Comparison of ENCODE assay signal across 14 mouse cellular contexts in genomic region chr12:110020541-110021470, GRCm38 (mm10).
A peak's percentile ranks its signal among the peaks of the same experiment; 100 is the strongest.
DNase-seq lines count a peak whose midpoint lies in the region; ATAC-seq and TF ChIP-seq lines count a peak whose summit lies in the region.
"Had no signal": no experiment of that assay in that cellular context is flagged by ENCODE, and none has a peak within 500 bp of the region (broad histone marks: within the 10 kb centered on the region; RNA-seq: fewer than 3 reads in every experiment).

No protein-coding gene starts in this region.

- H3K9ac ChIP-seq in liver, embryonic 12.5 days: no peak overlapping the region
- no peak overlapping the region for H3K9ac ChIP-seq in liver, embryonic 14.5 days (replicated peaks)
- H3K9ac ChIP-seq in heart, embryonic 12.5 days: no peak overlapping the region

- ATAC-seq in liver, embryonic 12.5 days: no peak
- no peak for ATAC-seq in liver, embryonic 14.5 days (ENCODE audit: insufficient read depth)
- no peak for ATAC-seq in heart, embryonic 12.5 days (ENCODE audit: insufficient number of reproducible peaks, low FRiP score)
- no peak for ATAC-seq in cerebellum, adult (ENCODE audit: insufficient number of reproducible peaks, low FRiP score, low TSS enrichment)
- ATAC-seq: intestine, postnatal 0 days had no signal

- H3K27me3 ChIP-seq in liver, embryonic 12.5 days (replicated peaks): no peaks in the 10 kb centered on the region
- no peaks in the 10 kb centered on the region for H3K27me3 ChIP-seq in liver, embryonic 14.5 days (ENCODE audit: control insufficient read depth, insufficient read depth, low read length)
- H3K27me3 ChIP-seq in myocyte (ENCODE audit: control insufficient read depth, insufficient read depth, insufficient read length): no peaks in the 10 kb centered on the region
- H3K27me3 ChIP-seq in heart, embryonic 12.5 days (replicated peaks): 0 out of 2 replicates have a peak, but pooled peaks cover 9% of the 10 kb centered on the region

- H3K36me3 ChIP-seq in liver, embryonic 12.5 days: no peaks in the 10 kb centered on the region
- no peaks in the 10 kb centered on the region for H3K36me3 ChIP-seq in liver, embryonic 14.5 days (replicated peaks; ENCODE audit: control insufficient read depth, insufficient read depth, low read depth)
- no peaks in the 10 kb centered on the region for H3K36me3 ChIP-seq in myocyte (ENCODE audit: control insufficient read depth, insufficient read depth)
- no peaks in the 10 kb centered on the region for H3K36me3 ChIP-seq in heart, embryonic 12.5 days
- H3K36me3 ChIP-seq: midbrain, embryonic 10.5 days had no signal

- H3K27ac ChIP-seq in liver, embryonic 12.5 days: peak overlapping the region; percentile 54
- no peak overlapping the region for H3K27ac ChIP-seq in liver, embryonic 14.5 days
- H3K27ac ChIP-seq in heart, embryonic 12.5 days (ENCODE audit: poor library complexity, severe bottlenecking): no peak overlapping the region
- H3K27ac ChIP-seq: midbrain, embryonic 10.5 days; stomach, postnatal 0 days had no signal

- no peak for TF ChIP-seq POLR2A in myocyte (IDR thresholded peaks at IDR 0.05; ENCODE audit: insufficient read length, low read depth)

- no peak overlapping the region for H3ac ChIP-seq in myocyte (ENCODE audit: control insufficient read depth, insufficient read length)

- H3K79me2 ChIP-seq in myocyte (ENCODE audit: control insufficient read depth, insufficient read depth): no peaks in the 10 kb centered on the region

- no peak for TF ChIP-seq CTCF in liver, embryonic 14.5 days (IDR thresholded peaks at IDR 0.05; ENCODE audit: low read depth)

- WGBS in liver, embryonic 12.5 days (ENCODE audit: insufficient replicate concordance): 61% methylated on average over 19 of the region's 19 CpGs
- 52% methylated on average over 19 of the region's 19 CpGs for WGBS in liver, embryonic 14.5 days (ENCODE audit: insufficient replicate concordance)
- 50% methylated on average over 19 of the region's 19 CpGs for WGBS in heart, embryonic 12.5 days

- no peak overlapping the region for H3K4me2 ChIP-seq in liver, embryonic 12.5 days
- H3K4me2 ChIP-seq in liver, embryonic 14.5 days (ENCODE audit: low read depth): peak overlapping the region; percentile 29
- peak overlapping the region; percentile 15 for H3K4me2 ChIP-seq in myocyte (ENCODE audit: low read depth)
- no peak overlapping the region for H3K4me2 ChIP-seq in heart, embryonic 12.5 days

- no peak overlapping the region for H3K4me3 ChIP-seq in liver, embryonic 12.5 days
- no peak overlapping the region for H3K4me3 ChIP-seq in liver, embryonic 14.5 days (ENCODE audit: insufficient read depth in 1 of 2, low read depth in 2 of 2, low read length in 2 of 2)
- H3K4me3 ChIP-seq in myocyte: no peak overlapping the region
- H3K4me3 ChIP-seq in heart, embryonic 12.5 days: no peak overlapping the region
- H3K4me3 ChIP-seq: midbrain, embryonic 10.5 days had no signal

- H3K9me3 ChIP-seq in liver, embryonic 12.5 days (replicated peaks): no peaks in the 10 kb centered on the region
- H3K9me3 ChIP-seq in liver, embryonic 14.5 days (ENCODE audit: control insufficient read depth, low read length): no peaks in the 10 kb centered on the region
- H3K9me3 ChIP-seq in heart, embryonic 12.5 days (replicated peaks): no peaks in the 10 kb centered on the region
- H3K9me3 ChIP-seq: midbrain, embryonic 10.5 days had no signal

- no peak for DNase-seq in liver
- peak; percentile 14 to 36 for DNase-seq in gastrocnemius, adult 8-10 months (ENCODE audit: low spot score in 2 of 2)
- no peak for DNase-seq in liver, embryonic 14.5 days (ENCODE audit: low read depth in 3 of 3, low spot score in 3 of 3)
- DNase-seq in right cerebral cortex, postnatal 4 days: no peak
- DNase-seq: cerebellum, postnatal 36 days; heart, postnatal 4 days; right cerebral cortex, postnatal 25 days had no signal

- no peaks in the 10 kb centered on the region for H3K4me1 ChIP-seq in liver, embryonic 12.5 days
- H3K4me1 ChIP-seq in liver, embryonic 14.5 days (replicated peaks; ENCODE audit: control insufficient read depth in 2 of 2, insufficient read depth in 2 of 2, low read length in 1 of 2): peaks cover 0 to 2% of the 10 kb centered on the region in 2 experiments; a peak in 2 of 4 replicates
- H3K4me1 ChIP-seq in heart, embryonic 12.5 days (replicated peaks): no peaks in the 10 kb centered on the region

- TF ChIP-seq EP300 in liver, embryonic 14.5 days (IDR thresholded peaks at IDR 0.05; ENCODE audit: low read depth): no peak

TF ChIP-seq in myocyte, 11 proteins besides CTCF, POLR2A, EP300 and RAD21:
- TF ChIP-seq MYOD1 (IDR thresholded peaks at IDR 0.05; ENCODE audit: control insufficient read depth in 1 of 3, insufficient read length in 2 of 3, low read depth in 2 of 3) (no peak), TCF12 (IDR thresholded peaks at IDR 0.05; ENCODE audit: insufficient read depth, poor library complexity, severe bottlenecking) (no peak), MAX (IDR thresholded peaks at IDR 0.05; ENCODE audit: low read depth) (no peak), CEBPB (IDR thresholded peaks at IDR 0.05; ENCODE audit: insufficient read depth, poor library complexity, severe bottlenecking) (no peak), POLR2AphosphoS2 (IDR thresholded peaks at IDR 0.05; ENCODE audit: insufficient read length, low read depth) (no peak), E2F4 (IDR thresholded peaks at IDR 0.05; ENCODE audit: insufficient read depth) (no peak), REST (IDR thresholded peaks at IDR 0.05; ENCODE audit: insufficient read depth, insufficient read length) (no peak)

Comparison
In these comparisons a context has a peak if more than half of its experiments do, and no peak if none do; other contexts are left out.
1. H3K4me2 ChIP-seq: peak in liver, embryonic 14.5 days (single experiment) and myocyte (single experiment); none in liver, embryonic 12.5 days (single experiment) and heart, embryonic 12.5 days (single experiment).
2. DNase-seq: peak in gastrocnemius, adult 8-10 months (2 of 2); none in liver (single experiment), liver, embryonic 14.5 days (0 of 3) and right cerebral cortex, postnatal 4 days (single experiment).